Mouse (Mus musculus) MN1 (cell line): ENCODE data around the gene Myef2.

Experiments
- DNase-seq: peaks from one replicate; pipeline ENCODE4 v3.0.0-alpha.2; 2016; ENCODE audit warnings: low spot score

The Myef2 gene

DNA sequence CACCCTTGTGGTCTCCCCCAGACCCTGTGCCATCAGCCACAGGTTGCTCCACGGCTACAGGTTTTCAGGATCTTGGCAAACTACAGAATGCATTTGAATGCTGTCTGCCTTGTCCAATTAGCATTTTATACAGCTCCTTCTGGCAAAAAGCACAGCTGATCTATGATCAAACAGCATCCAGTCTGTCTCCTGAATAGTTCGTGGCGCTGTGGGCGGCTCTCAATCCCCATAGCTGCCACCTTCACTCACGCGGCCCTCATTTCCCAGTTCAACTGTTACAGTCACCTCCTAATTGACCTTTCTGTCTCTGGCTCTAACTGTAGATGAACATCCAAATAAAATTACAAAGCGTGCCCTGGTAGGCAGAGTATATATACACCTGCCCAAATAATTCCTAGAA, 56.1 kb downstream of the Myef2 start:
- no peak for DNase-seq

DNA sequence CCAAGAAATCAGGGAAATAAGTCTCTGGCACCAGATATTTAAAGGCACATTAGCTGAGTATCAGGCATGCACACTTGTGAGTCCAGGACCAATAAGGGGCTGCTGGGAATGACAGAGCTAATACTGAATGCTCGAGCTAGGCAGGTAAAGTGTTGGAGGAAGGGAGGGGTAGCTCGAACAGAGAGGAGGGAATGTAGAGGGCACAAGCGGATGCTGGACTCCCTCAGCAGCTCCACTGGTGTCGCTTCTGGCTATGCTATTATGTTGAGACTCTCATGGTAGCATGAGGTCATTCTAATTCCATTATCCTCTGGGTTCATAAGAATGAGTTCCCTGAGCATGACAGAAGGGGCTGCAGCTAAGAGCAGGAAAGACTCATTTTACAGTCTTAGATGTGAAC, 60.5 kb downstream of the Myef2 start:
- DNase-seq, result no peak

DNA sequence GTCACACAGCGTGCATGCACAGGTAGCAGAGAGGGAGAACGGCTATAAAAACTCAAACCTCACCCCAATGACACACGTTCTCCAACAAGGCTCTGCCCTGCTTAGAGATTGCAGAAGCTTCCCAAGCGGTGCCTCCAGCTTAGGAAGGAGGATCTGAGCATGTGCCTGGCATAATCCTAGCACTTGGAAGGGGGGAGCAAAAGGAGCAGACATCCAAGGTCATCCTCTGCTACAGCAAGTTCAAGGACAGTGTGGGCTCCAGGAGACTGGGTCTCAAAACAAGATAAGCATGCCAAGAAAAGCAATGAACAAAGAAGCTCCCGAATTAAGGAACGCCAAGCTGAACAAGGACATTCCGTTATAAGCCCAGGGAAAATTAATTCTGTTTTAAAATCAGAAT, 62.0 kb downstream of the Myef2 start:
- DNase-seq, result no peak

- no peak for DNase-seq
These were observed 66.1 kb downstream of the Myef2 start for GRCm38 (mm10) chr2:125057250-125057815.

GRCm38 (mm10) chr2:125055316-125055903, 68.1 kb downstream of the Myef2 start:
- DNase-seq, result no peak
